Mouse (Mus musculus) liver, adult 2 months (tissue): ENCODE measurements around the gene Ankle2.

Source experiments
- CTCF ChIP-seq: fragments of 200-500 bp; IDR thresholded peaks from 2 replicates; pipeline ENCODE4 v1.5.1; 2011; ENCODE audit warnings: low read depth, low read length, control low read depth
- POLR2A ChIP-seq: fragments of 200-500 bp; IDR thresholded peaks from 2 replicates; pipeline ENCODE4 v1.6.1; 2011; ENCODE audit warnings: low read length, control low read depth; ENCODE audit not compliant: insufficient read depth; ENCODE audit errors: extremely low read depth

DNA sequence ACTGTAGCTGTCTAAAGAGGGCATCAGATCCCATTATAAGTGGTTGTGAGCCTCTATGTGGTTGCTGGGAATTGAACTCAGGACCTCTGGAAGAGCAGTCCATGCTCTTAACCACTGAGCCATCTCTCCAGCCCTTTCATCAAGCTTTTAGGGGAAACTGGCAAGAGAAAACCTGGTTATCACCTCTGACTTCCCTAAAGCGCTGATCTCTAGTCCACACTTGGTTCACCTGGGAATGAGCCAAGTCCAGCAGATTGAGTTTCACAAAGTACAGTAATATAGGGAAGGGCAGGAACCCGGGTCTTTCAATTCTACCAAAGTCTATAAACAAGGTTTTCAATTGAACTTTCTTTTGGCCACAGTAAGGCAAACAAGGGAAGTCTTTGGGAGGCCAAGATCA, 51.2 kb downstream of the Ankle2 start:
- TF ChIP-seq CTCF (no peak), POLR2A (no peak)
